Mouse (Mus musculus) spleen, adult 2 months (tissue): ENCODE measurements around the gene Cecr2.

Source experiments
- CTCF ChIP-seq: fragments of 200-500 bp; IDR thresholded peaks from 2 replicates; pipeline ENCODE4 v1.5.1; 2011; ENCODE audit warnings: mild to moderate bottlenecking, inconsistent platforms; ENCODE audit not compliant: insufficient read depth, insufficient read length, insufficient replicate concordance; ENCODE audit errors: extremely low read depth
- POLR2A ChIP-seq: fragments of 200-500 bp; IDR thresholded peaks from 2 replicates; pipeline ENCODE4 v1.6.1; 2011; ENCODE audit warnings: low read depth, low read length, inconsistent platforms

DNA sequence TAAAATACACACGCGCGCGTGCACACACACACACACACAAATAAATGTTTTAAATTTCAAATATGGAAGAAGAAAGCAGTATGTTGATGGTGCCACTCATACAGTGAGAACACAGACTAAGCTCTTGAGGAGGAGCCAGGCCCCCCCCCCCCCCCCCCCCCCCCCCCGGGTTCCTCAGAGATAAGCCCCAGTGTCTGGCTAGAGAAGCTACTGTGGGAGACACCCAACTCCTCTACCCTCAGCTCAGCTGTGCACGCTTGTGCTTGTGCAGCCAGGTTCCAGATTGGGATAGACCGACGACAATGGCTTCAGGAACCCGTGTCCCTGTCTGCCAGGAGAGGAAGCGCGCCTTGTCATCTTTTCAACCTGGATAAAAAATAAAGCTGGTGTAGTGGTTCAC, 124.0 kb downstream of the Cecr2 start:
- TF ChIP-seq CTCF (no peak), POLR2A (no peak)
